Mouse (Mus musculus): ENCODE data around the gene Nmnat2.

Gene Nmnat2

DNA sequence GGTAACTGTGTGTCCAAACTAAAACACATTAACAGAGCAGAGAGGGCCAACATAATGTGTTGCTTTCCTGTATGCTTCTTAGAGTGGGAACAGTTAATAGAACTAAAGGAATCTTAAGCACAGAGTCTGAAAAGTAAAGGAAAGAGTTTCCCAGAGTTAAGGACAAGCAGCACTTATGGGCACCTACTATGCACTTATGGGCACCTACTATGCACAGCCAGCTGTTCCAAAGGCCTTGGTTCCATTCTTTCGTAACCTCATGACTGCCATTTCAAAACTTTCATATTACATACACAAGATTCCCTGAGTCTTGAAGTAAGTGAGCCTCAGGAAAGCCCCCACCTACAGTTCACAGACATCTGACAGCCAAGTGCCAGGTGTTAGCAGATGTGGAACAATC lies 64.3 kb downstream of the Nmnat2 start:
- DNase-seq (ENCODE audit: low spot score in 2 of 2): no peak

DNA sequence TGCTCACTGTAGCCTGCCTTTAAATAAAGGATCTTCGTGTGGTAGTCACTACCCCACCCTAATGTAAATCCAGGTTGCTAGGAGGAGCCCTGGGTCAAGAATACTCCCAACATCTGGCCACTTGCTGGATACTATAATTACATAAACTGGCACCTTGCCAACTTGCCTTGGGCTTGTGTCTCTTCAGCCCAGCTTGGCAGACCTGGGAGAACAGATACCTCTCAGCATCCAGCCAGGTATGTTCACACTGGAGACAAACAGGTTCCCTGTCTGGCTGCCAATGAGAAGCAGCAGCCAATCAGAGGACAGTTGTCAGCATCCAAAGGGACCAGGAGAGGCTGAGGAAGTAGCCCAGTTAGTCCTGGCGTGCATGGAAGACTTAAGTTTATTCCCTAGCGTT lies 64.8 kb downstream of the Nmnat2 start:
- DNase-seq (ENCODE audit: low spot score in 2 of 2): no peak

DNA sequence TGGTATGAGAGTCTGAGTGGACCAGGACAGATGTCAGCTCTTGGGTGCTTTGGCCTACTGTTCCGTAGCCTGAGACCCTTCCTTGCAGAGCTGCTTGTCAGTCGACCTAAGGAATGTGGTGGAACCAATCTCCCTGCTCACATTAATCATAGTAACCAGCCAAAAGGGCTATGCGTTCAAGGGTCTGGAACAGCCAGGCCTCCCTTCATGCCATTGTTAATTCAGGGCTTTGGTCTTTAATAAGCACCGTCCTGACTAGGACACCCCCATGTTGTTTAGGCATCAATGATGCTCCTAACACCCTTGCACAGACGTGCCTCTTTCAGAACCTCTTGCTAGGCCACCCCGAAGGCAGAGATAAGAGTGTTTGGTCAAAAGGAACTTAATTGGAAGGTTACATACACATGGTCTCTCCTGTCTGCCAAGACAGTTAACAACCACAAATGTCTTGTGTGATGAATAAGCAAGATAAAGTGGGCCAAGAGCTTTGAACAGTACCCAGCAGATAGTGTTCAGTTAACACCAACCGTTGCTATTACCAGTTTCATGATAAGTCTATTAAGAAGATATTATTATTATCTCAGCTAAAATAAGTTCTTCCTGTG lies 66.3 kb downstream of the Nmnat2 start:
- DNase-seq (ENCODE audit: low spot score in 2 of 2): no peak

DNA sequence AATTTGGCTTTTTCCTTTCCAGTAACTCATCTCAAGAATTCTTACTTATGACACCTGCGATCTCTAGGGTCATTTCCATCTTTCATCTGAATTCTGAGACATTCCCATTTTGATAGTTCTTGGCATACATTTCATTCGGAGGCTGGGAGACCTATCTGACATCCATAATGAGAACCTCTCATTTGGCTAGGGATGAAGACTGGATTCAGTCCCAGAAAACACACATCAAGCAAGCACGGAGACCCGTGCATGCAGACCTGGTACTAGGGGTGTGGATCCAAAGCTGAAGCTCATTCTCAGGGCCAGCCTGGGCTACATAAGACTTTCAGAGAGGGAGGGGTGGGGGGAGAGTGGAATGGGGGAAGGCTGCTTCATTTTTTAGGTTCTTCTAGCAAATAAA lies 68.2 kb downstream of the Nmnat2 start:
- DNase-seq (ENCODE audit: low spot score in 2 of 2): no peak

DNA sequence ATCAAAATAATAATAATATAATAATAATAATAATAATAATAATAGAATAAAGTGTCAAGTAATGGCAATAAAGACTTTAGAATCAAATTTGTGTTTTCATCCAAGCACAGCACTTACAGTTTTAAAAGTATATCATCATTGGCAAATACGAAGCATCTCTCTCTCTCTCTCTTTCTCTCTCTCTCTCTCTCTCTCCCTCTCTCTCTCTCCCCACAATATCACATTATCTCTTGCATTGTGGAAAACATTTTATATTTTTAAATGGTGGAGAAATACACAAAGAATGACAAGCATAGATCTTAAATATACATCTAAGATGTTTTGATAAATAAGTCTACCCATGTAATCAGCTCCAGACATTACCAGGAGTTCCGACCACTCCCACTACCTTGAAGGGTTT lies 69.1 kb downstream of the Nmnat2 start:
- no peak for DNase-seq (ENCODE audit: low spot score in 2 of 2)

DNA sequence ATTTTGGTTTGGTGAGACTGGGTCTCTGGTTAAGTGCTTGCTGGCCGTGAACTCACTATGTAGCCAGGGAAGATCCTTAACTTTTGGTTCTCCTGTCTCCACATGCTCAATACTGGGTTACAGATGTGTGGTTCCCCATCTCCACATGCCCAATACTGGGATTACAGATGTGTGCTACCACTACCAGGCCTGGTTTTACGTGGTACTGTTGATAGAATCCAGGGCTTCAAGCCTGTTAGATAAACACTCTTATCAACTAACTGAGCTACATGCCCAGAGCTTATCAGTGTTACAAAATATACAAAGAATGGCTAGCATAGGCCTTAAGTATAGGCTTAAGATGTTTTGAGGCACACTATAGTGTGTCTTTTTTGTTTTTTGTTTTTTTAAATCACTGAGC lies 69.7 kb downstream of the Nmnat2 start:
- no peak for DNase-seq (ENCODE audit: low spot score in 2 of 2)

DNA sequence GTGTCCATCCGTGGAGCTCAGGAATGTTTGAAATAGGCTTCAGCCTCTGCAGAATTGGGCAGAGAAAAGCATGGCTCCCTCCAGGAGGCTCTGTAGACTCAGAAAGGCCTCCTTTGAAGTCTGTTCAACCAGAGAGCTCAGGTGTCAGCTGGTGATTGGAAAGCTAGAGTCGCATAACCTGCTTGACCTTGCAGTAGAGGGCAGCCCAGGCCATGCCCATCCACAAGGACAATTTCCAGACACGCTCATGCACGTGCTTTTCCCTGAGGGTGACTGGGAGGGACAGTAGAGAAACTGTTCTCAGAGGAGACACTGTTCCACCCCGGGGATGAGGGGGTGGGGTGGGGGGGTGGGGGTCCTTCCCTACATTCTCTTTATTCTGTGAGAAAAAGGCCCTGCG lies 76.6 kb downstream of the Nmnat2 start:
- DNase-seq (ENCODE audit: low spot score in 2 of 2): no peak

DNA sequence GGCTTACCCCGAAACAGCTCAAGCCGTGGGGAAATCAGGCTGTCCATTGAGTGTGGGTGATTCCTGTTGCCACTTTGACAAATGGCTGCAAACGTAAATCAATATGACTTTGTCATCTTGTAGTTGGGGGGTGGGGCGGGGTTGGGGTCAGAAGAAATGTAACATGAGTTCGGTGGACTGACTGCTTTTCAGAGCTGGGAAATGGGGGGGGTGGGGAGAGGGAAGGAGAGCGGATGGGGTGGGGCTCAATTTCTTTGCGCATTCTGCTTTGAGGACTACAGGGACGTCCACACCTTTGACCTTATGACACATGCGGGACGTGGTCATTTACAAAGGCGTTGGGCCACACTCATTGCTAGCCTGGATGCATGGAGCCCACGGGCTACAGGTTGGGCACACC lies 77.2 kb downstream of the Nmnat2 start:
- DNase-seq (ENCODE audit: low spot score in 2 of 2): no peak

DNA sequence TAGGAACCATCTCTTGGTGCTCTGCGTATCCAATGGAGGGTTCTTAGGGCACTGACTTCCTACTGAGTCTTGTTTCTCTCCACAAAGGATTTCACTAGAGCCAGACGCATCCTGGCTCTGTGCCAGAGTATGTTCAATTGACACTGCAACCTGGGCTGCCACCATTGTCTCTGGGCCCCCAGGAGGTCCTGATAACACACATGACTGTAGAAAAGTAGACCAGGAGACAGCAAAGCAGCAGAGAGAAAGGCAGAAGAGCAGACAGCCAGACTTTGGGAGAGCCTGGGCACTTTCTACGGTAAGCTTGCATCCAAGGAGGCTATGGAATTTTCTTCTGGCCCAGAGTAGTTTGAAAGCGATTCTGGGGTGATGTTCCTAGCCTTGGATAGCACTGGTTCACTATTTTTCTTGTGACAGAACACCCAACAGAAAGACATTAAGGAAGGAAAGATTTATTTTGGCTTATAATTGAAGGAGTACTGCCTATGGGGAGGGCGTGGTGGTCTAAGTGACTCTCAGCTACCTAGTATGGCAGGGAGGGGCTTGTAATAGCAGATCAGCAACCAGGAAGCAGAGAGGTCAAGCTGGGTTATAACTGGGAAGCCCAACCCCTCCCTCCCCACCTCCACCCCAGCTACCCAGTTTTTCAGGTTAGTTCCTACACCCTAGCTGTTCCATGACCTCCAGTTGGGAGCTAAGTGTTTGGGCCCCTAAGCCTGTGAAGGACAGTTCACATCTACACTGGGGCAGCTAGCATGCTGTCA lies 78.5 kb downstream of the Nmnat2 start:
- DNase-seq (ENCODE audit: low spot score in 2 of 2): no peak

DNA sequence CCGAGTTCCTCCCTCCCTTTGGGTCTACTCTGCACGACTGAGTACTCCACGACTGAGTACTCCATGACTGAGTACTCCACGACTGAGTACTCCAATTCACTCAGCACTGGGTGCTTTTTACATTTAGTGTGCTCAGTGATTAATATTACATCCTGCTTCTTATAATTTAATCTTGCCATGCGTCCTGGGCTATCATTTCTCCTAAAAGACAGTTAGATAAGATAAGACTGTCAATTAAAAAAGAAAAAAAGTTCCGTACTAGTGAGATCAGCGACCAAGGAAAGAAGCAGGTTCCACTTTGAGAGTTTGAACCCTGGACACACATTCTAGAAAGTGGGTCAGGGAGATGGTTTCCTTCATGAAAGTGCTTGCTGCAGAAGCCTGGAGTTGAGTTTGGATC lies 79.3 kb downstream of the Nmnat2 start:
- DNase-seq (ENCODE audit: low spot score in 2 of 2): no peak

DNA sequence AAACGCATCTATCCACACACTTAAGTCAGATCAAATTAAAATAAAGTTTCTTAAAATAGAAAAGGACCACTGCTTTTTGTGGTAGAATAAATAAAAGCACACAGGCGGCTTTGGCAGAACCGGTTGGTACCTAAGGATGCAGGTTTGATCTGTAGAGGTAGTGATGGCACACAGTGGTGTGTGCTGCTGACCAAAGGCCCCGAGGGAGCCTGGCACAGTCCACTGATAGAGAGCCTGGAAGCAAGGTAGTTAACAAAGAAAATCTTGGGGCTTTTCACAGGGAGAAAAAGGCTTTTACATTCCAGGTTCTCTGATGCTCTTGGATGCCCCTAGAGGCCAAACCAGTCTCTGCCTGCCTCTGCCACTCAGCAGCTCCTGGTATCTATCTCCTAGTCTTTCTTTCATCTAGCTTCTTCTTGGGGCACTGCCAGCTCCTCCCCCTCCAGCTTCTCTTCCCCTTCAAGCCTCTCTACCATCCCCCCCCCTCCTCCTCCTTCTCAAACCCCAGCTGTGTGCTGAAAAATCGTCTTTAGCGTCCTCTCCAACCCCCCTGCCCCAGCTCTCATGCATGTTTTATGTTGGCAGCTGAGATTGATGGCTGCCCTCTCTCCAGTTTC lies 80.6 kb downstream of the Nmnat2 start:
- peak; percentile 86 to 87 for DNase-seq (ENCODE audit: low spot score in 2 of 2)

DNA sequence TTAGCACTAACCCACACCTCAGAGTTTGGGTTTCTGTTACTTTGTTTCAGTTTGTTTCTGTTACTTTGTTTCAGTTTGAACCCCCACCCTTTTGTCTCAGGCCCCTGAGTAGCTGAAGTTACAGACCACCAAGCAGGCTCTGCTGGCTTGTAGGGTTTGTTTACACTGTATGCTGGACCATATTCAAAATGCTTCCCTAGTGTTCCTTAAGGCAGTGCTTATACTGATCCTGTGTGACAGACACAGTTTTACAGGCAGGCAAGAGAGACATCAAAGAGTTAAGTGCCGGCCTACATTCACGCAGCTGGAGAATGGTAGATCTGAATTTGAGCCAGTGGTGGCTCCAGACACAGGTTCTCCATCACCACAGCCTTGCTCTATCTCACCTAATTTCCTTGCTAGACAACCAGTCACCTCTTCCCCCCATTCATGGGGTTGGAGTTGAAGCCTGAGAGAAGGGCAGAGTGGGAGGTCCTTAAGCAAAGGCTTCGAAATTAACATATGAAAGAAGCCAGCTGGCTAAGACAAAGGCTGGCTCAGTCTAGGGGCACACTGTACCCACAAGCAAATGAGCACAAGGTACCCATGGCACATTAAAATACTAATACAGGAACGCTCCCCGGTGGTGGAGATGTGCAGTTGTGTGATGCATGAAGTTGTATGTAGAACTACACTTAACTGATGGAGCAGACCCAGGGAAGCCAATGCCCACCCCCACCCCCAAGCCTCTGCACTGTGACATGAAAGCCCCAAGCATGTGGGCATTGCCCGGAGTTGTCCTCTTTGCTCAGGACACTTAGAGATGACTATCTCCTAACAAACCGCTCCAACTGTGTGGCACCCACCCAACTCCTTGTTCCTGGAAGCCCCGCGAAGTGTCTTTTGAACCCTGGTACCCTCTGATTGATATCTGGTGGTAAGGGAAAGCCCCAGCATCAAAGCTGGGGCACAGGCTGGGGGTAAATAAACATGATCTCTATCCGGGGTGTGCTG lies 82.9 kb downstream of the Nmnat2 start:
- DNase-seq (ENCODE audit: low spot score in 2 of 2): no peak

DNA sequence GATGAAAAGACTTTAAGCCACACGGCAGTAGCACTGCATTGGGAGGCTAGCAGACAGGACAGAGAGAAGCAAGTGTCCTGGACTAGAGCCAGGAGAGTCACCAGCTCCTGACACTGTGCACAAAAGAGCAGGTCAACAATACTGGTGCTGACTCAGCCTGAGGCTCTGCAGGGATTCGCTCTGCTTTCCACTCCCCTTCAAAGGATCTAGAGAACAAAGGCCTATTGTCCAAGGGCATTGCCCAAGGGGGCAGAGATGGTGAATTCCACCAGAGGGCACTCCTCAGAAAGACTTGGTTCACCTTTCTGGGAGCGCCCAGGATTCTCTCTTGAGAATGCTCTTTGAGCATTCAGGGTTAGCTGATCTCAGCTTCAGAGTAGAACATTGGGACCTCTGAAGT lies 85.3 kb downstream of the Nmnat2 start:
- no peak for DNase-seq (ENCODE audit: low spot score in 2 of 2)

DNA sequence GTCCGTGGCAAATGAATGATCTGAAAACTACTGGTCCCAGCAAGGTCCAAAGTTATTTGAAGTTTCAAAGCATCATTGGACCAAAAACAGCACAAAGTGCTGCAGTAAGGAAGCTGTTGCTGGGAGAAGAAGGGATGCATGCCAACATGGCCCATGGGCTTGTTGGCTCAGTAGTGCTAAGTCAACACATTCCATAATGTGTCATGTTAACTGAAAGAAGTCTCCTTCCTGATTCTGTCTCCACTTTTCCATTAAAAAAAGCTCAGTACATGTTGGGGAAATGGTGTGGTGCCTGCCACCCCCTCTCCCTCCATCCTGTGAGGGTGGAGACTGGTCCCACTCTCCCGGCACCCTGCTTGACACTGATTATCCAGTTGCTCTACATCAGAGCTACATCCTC lies 86.3 kb downstream of the Nmnat2 start:
- no peak for DNase-seq (ENCODE audit: low spot score in 2 of 2)

DNA sequence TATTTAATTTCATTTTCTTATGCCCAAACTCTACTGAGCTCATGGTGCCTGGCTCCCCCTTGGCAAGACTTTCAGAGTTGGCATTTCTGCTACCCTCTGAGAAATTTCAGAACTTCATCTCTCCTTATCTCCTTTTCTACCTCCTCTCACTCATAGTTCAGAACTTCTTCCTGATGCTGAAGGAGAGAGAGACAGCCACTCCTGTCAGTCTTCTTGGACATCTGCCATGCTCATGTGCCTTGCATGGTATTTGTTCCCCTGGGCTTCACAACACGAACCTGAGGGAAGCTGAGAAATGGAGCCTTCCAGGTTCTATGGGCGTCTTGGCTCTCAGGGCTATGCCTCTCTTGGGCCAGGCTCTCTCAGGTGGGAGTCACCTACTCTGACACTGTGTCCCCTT lies 87.5 kb downstream of the Nmnat2 start:
- DNase-seq (ENCODE audit: low spot score in 2 of 2): no peak

DNA sequence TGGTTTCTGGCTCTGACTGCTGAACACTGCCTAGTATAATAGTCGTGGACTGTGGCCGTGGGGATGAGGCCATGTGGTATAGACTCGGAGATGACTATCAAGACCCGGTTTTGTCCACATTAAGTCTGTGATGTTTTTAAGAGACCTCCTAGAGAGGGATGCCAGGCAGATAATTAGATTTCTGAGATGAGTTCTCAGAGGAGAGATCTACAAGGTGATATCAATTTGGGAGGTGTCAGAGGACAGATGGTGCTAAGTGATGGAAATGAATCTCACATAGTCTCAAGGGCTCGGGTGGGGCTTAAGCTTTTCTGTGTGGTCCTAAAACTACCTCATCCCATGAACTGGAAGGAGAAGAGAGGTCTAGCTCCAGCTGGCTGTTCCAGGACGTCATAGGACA lies 88.5 kb downstream of the Nmnat2 start:
- no peak for DNase-seq (ENCODE audit: low spot score in 2 of 2)

DNA sequence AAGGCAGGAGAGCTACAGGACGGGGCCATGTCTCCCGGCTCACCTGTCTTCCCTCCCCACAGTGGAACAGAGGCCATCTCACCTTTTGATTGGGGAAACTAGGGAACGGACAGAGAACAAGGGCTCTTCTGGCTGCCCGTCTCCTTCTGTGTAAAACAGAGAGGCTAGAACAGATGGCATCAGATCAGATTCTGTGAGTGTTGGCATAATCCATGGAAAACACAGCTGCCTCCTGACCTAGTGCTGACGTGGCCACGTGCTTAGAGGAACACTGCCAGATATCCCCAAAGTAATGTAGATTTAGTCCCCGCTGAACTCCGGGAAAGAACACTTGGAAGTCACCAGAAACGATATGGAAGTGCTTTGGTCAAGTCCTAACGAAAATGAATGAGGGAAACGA lies 90.6 kb downstream of the Nmnat2 start:
- peak in 1 of 2 experiments; percentile 24 for DNase-seq (ENCODE audit: low spot score in 2 of 2)

DNA sequence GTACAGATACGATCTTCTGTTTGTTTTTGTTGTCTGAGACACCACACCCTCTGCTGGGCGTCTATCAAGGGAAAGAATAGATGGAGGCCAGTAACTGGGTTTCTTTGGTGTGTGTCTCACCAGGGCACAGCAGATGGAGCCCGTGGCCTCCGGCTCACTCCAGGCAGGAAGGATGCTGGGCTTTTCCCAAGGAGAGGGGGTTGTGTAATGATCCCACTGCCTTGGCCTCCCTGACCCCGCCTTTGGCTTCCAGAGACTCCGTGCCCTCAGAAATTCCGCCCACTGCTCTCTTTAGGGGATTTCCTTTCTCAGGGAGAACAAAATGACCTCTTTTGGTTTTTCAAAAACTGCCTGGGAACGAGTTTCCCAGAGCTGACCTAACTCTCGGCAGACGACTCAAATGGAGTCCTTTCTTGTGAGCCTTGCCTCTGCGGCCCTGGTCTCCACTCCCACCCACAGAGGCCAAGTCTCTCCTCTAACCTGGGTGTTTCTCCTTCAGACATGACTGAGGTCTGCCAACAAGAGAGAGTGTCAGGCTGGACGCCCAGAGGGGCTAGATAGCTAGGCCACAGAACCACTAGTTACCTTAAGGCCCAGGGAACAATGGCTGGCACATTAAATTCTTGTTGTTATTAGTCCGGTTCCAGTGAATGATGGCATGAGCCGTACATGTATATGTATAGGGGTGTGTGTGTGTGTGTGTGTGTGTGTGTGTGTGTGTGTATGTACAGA lies 93.5 kb downstream of the Nmnat2 start:
- no peak for DNase-seq (ENCODE audit: low spot score in 2 of 2)

DNA sequence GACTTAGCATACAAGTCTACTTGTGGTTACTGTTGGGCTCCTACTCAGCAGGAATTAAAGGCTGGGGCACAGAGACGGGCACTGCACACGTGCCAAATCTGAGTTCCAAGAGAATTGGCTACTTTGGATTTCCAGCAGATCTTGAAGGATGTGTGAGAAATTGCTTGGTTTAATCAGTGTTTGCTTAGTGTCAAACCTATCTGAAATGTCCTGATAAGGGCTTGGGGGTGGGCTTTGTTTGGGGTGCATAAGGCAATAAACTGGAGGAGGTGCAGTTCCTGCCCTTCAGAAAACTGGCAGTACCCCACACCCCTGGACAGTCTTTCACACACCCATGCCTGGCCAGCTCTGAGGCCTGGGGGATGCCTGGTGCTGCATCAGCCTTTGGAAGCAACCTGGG lies 94.7 kb downstream of the Nmnat2 start:
- DNase-seq (ENCODE audit: low spot score in 2 of 2): no peak

DNA sequence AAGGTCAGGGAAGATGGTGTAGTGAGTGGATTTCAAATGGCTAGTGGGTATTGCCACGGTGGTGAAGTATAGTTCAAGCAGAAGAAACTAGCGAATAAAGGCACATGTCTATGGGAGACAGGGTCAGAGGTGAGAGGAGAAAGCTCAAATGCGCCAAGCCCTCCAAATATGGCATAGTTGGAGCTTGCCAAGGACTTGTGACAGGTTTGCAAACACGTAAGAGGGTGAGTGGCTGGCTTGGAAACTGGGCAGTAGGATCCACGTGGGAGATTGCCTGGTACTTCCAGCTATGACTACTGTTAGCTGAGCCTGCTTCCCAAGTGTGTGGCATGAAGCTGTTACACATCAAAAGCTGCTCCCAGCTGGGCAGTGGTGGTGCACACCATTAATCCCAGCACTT lies 96.7 kb downstream of the Nmnat2 start:
- no peak for DNase-seq (ENCODE audit: low spot score in 2 of 2)

DNA sequence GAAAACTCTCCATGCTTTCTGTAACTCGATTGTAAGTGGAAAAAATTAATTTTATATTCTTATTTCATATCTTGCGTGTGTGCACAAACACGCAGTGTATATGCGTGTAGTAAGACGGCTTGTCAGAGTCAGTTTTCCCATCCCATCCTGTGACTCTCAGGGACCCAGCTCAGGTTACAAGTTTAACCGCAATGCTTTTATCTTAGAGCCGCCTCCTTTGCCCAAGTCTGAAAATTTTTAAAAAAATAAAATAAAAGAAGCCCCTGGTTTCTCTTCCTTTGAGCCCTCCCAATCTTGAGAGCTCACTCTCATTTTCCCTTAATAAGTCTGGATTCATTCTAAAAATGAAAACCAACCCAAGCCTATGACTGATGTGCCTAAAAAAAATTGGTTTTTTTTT lies 98.8 kb downstream of the Nmnat2 start:
- DNase-seq (ENCODE audit: low spot score in 2 of 2): no peak
